Mouse (Mus musculus): ENCODE measurements around the gene Trak1.

GRCm38 (mm10) chr9:121436501-121436900, 139.2 kb downstream of the Trak1 start:
- no peak for TF ChIP-seq POLR2A (IDR thresholded peaks at IDR 0.05; ENCODE audit: low read depth, low read length)
- TF ChIP-seq CTCF (IDR thresholded peaks at IDR 0.05; ENCODE audit: extremely low read depth, insufficient read depth, insufficient read length, insufficient replicate concordance) = no peak
